Mouse (Mus musculus): ENCODE measurements at regions not wholly inside any gene's neighbourhood (a gene's known extent, or its start where the extent isn't known, plus 50 kb on each side); places are given as distances from the start of the nearest gene placed in this dataset.

GRCm38 (mm10) chr9:43930037-43930404 is 113.2 kb upstream of the Thy1 start:
- DNase-seq: no peak

GRCm38 (mm10) chr9:43930476-43930875 is 112.7 kb upstream of the Thy1 start:
- no peak for DNase-seq

- DNase-seq: no peak
These were observed 109.0 kb upstream of the Thy1 start for GRCm38 (mm10) chr9:43934012-43934690.

DNA sequence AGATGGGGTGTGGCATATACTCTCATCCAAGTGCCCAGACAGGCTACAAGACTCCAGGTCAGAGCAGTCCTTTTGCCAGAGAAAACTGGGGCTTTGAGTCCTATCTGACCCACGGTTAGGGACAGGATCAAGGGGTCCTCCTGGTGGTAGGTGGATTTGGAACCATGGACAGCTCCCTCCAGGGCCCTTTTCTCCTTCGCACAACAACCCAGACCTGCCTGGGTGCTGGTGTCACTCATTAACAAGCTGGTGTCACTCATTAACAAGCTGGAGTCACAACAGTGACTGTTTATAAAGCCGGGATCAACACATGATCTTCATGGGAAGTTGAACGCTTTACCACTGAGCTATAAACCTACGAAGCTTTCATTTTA is 108.5 kb upstream of the Thy1 start:
- DNase-seq: peak; percentile 17

DNA sequence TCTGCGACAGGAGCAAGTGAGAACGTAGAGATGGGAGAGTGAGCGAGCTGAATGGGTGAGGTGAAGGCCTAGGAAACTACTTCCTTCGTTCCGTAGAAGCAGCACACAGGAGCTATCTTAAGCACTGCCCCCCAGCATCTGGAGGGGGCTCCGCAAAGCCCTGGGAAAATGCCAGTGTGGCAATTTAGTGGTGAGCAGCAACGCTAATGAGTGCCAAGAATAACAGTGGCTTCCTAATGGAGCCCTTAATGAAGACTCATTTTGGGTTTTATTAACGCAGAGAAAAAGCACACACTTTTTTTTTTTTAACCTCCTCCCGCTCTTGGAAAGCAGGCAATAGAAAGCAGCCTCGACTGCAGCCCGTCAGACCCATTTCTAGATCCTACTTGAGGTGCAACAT is 103.8 kb upstream of the Thy1 start:
- no peak for DNase-seq

- DNase-seq: no peak
These were observed 101.0 kb upstream of the Thy1 start for GRCm38 (mm10) chr9:43942147-43942546.

DNA sequence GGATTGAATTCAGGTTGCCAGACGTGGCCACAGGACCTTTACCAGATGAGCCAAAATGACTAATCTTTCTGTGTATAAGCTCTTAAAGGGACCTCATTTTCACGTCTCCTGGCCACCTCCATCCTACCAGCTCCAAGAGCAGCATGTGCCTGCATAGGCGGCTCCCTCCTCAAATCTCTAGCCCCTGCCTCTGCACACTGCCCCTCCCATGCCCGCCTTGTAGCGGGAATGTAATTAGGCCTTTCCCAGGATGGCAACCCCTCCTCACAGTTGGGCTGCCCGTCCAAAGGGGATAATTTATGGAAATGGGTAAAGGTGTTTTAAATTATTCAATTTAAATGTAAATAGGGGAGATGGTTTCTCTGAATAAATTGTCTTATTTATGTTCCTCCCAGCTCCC is 99.7 kb upstream of the Thy1 start:
- DNase-seq: no peak

GRCm38 (mm10) chr9:43944816-43945741 is 98.1 kb upstream of the Thy1 start:
- DNase-seq: peak; percentile 53

GRCm38 (mm10) chr9:43945997-43946649 is 97.1 kb upstream of the Thy1 start:
- DNase-seq: no peak

- no peak for DNase-seq
These were observed 96.1 kb upstream of the Thy1 start for GRCm38 (mm10) chr9:43947089-43947488.

GRCm38 (mm10) chr9:43947490-43948150 is 95.6 kb upstream of the Thy1 start:
- no peak for DNase-seq

- DNase-seq: peak; percentile 33
These were observed 90.1 kb upstream of the Thy1 start for GRCm38 (mm10) chr9:43953128-43953527.

GRCm38 (mm10) chr9:43959541-43959940 is 83.6 kb upstream of the Thy1 start:
- peak; percentile 82 for DNase-seq

DNA sequence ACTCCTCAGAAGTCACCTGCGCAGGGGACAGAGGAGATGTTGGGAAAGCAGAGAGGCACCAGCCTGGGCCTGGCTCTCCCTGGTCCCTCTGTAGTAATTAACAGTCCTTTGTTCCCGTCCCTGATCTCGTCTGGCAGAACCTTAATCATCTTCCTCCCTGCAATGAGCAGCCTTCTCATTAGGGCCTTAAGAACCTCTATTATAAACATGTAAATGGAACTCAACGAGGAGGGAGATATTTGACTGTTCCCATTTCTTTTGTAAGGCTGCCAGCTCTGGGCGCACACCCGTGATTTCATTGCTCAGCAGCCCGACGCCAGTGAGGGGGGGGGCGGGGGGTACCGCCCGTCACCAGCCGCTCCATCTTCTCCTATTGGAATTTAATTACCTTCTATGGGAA is 81.8 kb upstream of the Thy1 start:
- no peak for DNase-seq

- DNase-seq: no peak
These were observed 78.0 kb upstream of the Thy1 start for GRCm38 (mm10) chr9:43965171-43965570.

GRCm38 (mm10) chr9:43965811-43966210 is 77.4 kb upstream of the Thy1 start:
- no peak for DNase-seq

GRCm38 (mm10) chr9:43970043-43970795 is 73.0 kb upstream of the Thy1 start:
- DNase-seq: peak; percentile 17

DNA sequence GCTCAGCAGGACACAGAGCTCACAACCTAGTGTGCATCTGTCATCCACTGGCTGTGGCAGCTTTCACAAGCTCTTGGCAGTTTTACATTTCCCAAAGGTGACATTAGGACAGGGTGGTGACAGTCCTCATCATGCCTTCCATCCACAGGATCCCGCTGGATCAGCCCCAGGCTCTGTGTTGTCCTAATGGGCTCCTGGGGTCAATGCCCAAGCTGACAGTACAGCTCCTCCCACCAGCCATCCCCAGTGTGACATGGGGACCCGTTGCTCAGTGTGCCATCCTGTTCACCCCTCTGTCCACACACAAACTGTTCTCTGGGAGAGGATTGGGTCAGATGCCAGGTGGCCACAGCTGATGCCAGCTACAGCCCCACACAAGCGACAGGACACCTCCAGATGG is 72.3 kb upstream of the Thy1 start:
- DNase-seq: no peak

- DNase-seq: peak; percentile 73
These were observed 70.9 kb upstream of the Thy1 start for GRCm38 (mm10) chr9:43972290-43972689.

DNA sequence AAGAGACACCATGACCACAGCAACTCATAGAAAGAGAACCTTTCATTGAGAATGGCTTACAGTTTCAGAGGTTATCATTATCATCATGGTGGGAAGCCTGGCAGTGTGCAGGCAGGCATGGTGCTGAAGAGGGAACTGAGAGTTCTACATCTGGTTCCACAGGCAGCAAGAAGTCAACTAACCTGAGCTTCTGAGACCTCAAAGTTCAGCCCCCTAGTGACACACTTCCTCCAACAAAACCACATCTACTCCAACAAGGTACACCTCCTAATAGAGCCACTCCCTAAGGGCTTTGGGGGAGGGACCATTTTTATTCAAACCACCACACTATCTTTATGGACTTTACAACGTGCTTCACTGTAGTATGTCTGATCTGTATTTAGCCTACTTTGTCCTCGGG is 67.8 kb upstream of the Thy1 start:
- DNase-seq: no peak

DNA sequence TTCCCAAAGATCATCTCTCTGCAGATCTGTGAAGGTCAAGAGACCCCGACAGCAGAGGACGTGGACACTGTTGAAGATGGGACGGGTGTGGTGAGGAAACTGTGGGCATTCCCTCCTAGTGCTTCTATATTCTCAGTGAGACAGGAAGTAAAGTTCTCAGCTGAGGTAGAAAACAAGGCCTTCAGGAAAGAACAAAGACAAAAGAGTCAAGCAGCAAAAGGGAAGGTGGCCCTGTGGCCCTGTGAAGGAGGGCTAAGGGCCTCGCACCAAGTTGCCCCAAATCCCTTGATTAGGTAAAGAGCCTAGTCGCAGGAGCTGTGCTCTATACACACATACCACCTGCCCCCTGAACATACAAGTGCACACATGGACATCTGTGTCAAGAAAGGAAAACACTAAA is 66.8 kb upstream of the Thy1 start:
- DNase-seq: no peak

DNA sequence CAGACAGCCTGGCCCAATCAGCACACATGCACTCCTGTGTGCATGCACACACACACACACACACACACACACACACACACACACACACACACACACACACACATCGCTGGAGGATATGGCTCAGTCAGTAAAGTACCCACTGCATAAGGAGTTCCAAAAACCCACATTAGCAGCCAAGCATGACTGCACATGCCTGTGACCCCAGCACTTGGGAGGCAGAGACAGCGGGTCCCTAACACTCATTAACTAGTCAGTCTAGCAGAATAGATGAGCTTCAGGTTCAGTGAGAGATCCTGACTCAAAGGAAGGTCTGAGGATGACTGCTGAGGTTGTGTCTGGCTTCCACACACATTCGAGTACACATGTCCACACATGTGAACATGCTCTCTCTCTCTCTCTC is 65.4 kb upstream of the Thy1 start:
- no peak for DNase-seq
